Mouse (Mus musculus) thymus, adult 2 months (tissue): ENCODE results near the gene Dennd5a. TPM values are rescaled to one million over a fixed set of nuclear protein-coding genes. Genes with fewer than 3 reads are reported as not detected.

Source experiments
- DNase-seq: peaks from one replicate; pipeline ENCODE4 v3.0.0; 2021
- H3K27ac ChIP-seq: fragments of 200-500 bp; 2 replicates; pipeline ENCODE4 v1.5.1; 2012; ENCODE audit warnings: low read length, control low read depth; ENCODE audit not compliant: control insufficient read depth, insufficient read depth
- H3K27me3 ChIP-seq: fragments of 200-500 bp; 2 replicates; pipeline ENCODE4 v1.6.1; 2012; ENCODE audit warnings: mild to moderate bottlenecking, low read length, moderate library complexity, mixed read lengths; ENCODE audit not compliant: control insufficient read depth, insufficient read depth
- H3K36me3 ChIP-seq: fragments of 200-500 bp; 2 replicates; pipeline ENCODE4 v1.6.1; 2012; ENCODE audit warnings: mild to moderate bottlenecking, low read length, moderate library complexity; ENCODE audit not compliant: control insufficient read depth, insufficient read depth
- H3K4me1 ChIP-seq: fragments of 200-500 bp; replicated peaks from 2 replicates; pipeline ENCODE4 v1.6.1; 2012; ENCODE audit warnings: low read length; ENCODE audit not compliant: control insufficient read depth, insufficient read depth
- H3K4me3 ChIP-seq: fragments of 200-500 bp; 2 replicates; pipeline ENCODE4 v1.5.1; 2012; ENCODE audit warnings: mild to moderate bottlenecking, low read length, control low read depth, moderate library complexity; ENCODE audit not compliant: control insufficient read depth, insufficient read depth
- CTCF ChIP-seq: fragments of 200-500 bp; IDR thresholded peaks from 2 replicates; pipeline ENCODE4 v1.5.1; 2012; ENCODE audit warnings: mild to moderate bottlenecking, control low read depth, low read length, moderate library complexity, borderline replicate concordance; ENCODE audit not compliant: control insufficient read depth, poor library complexity, insufficient read depth; ENCODE audit errors: extremely low read depth
- POLR2A ChIP-seq: fragments of 200-500 bp; IDR thresholded peaks from 2 replicates; pipeline ENCODE4 v1.6.1; 2012; ENCODE audit warnings: mild to moderate bottlenecking, low read length, control low read depth, moderate library complexity; ENCODE audit not compliant: control insufficient read depth, poor library complexity, insufficient read depth; ENCODE audit errors: extremely low read depth
- WGBS: fragments of 180-500 bp; shearing (Covaris S2); methylation state at CpG from one replicate; pipeline ENCODE4 v1.1.7; 2018; 5-methylcytosine and 5-hydroxymethylcytosine counted together
- polyA plus RNA-seq: library from polyadenylated mRNA; depleted of rRNA; stranded (reverse); fragments of >200 nt; gene quantifications from 2 replicates; pipeline ENCODE4 v1.2.3, GENCODE M21; 2012

Dennd5a gene
- polyA plus RNA-seq, 1 experiment = 44.0 TPM

- DNase-seq = no peak
- no peak for TF ChIP-seq CTCF
- H3K4me1 ChIP-seq = no peaks in the 10 kb centered on the region
- H3K27me3 ChIP-seq = no peaks in the 10 kb centered on the region
- H3K36me3 ChIP-seq = no peaks in the 10 kb centered on the region
- no peak overlapping the region for H3K27ac ChIP-seq
- WGBS = 95% methylated on average over 2 of the region's 2 CpGs
- no peak overlapping the region for H3K4me3 ChIP-seq
Measured at GRCm38 (mm10) chr7:109890256-109890655, 70.0 kb downstream of the Dennd5a start.

- DNase-seq = no peak
- Histone ChIP-seq H3K4me3 (no peak overlapping the region), H3K36me3 (no peaks in the 10 kb centered on the region), H3K4me1 (no peaks in the 10 kb centered on the region), H3K27me3 (no peaks in the 10 kb centered on the region), H3K27ac (no peak overlapping the region)
- WGBS = 35% methylated on average over 5 of the region's 5 CpGs
- TF ChIP-seq CTCF (no peak), POLR2A (no peak)
Measured at GRCm38 (mm10) chr7:109889300-109889699, 71.0 kb downstream of the Dennd5a start.

GRCm38 (mm10) chr7:109886249-109886648 is 74.0 kb downstream of the Dennd5a start:
- no peaks in the 10 kb centered on the region for H3K4me1 ChIP-seq
- TF ChIP-seq CTCF (no peak), POLR2A (no peak)
- no peaks in the 10 kb centered on the region for H3K36me3 ChIP-seq
- no peaks in the 10 kb centered on the region for H3K27me3 ChIP-seq
- no peak overlapping the region for H3K4me3 ChIP-seq
- WGBS = 88% methylated on average over 1 of the region's 1 CpGs
- no peak for DNase-seq
- no peak overlapping the region for H3K27ac ChIP-seq

- H3K27me3 ChIP-seq = no peaks in the 10 kb centered on the region
- no peak for DNase-seq
- no peaks in the 10 kb centered on the region for H3K4me1 ChIP-seq
- no peak overlapping the region for H3K27ac ChIP-seq
- no peaks in the 10 kb centered on the region for H3K36me3 ChIP-seq
- 95% methylated on average over 2 of the region's 2 CpGs for WGBS
- no peak for TF ChIP-seq CTCF
- no peak overlapping the region for H3K4me3 ChIP-seq
Measured at GRCm38 (mm10) chr7:109882574-109882973, 77.7 kb downstream of the Dennd5a start.

GRCm38 (mm10) chr7:109881561-109882099 is 78.6 kb downstream of the Dennd5a start:
- no peak overlapping the region for H3K27ac ChIP-seq
- H3K4me3 ChIP-seq = no peak overlapping the region
- 59% methylated on average over 2 of the region's 2 CpGs for WGBS
- no peaks in the 10 kb centered on the region for H3K4me1 ChIP-seq
- no peak for DNase-seq
- no peaks in the 10 kb centered on the region for H3K27me3 ChIP-seq
- no peak for TF ChIP-seq CTCF
- TF ChIP-seq POLR2A = no peak
- no peaks in the 10 kb centered on the region for H3K36me3 ChIP-seq

GRCm38 (mm10) chr7:109879158-109879557 is 81.1 kb downstream of the Dennd5a start:
- Histone ChIP-seq H3K4me3 (no peak overlapping the region), H3K4me1 (no peaks in the 10 kb centered on the region), H3K27ac (no peak overlapping the region), H3K36me3 (no peaks in the 10 kb centered on the region), H3K27me3 (no peaks in the 10 kb centered on the region)
- no peak for TF ChIP-seq POLR2A
- no peak for TF ChIP-seq CTCF
- WGBS = 63% methylated on average over 12 of the region's 12 CpGs
- DNase-seq = no peak

GRCm38 (mm10) chr7:109876085-109876484 is 84.2 kb downstream of the Dennd5a start:
- 88% methylated on average over 8 of the region's 8 CpGs for whole genome bisulfite sequencing
- no peaks in the 10 kb centered on the region for H3K27me3 ChIP-seq
- no peak overlapping the region for H3K27ac ChIP-seq
- H3K36me3 ChIP-seq = no peaks in the 10 kb centered on the region
- H3K4me3 ChIP-seq = no peak overlapping the region
- TF ChIP-seq CTCF = no peak
- no peak for TF ChIP-seq POLR2A
- no peaks in the 10 kb centered on the region for H3K4me1 ChIP-seq
- DNase-seq = no peak
